Mouse (Mus musculus) forebrain, embryonic 15.5 days (tissue): ENCODE results near the gene Slx4ip. TPM values are rescaled to one million over a fixed set of nuclear protein-coding genes. Genes with fewer than 3 reads are reported as not detected.

Experiments used
- ATAC-seq: fragments of 200-750 bp; cut with Nextera tagmentation; replicated peaks from 2 replicates; pipeline ENCODE4 v1.8.0; 2017; ENCODE audit warnings: mild to moderate bottlenecking, moderate TSS enrichment, moderate library complexity
- H3K27ac ChIP-seq: fragments of 300-500 bp; sonication (generic); replicated peaks from 2 replicates; pipeline ENCODE4 v1.5.1; 2015; ENCODE audit warnings: mild to moderate bottlenecking, inconsistent platforms
- H3K27me3 ChIP-seq: fragments of 300-500 bp; sonication (generic); 2 replicates; pipeline ENCODE4 v1.6.1; 2015; ENCODE audit warnings: inconsistent platforms
- H3K36me3 ChIP-seq: fragments of 300-500 bp; sonication (generic); 2 replicates; pipeline ENCODE4 v1.6.1; 2015; ENCODE audit warnings: mild to moderate bottlenecking, inconsistent platforms
- H3K4me1 ChIP-seq: fragments of 300-500 bp; sonication (generic); 2 replicates; pipeline ENCODE4 v1.6.1; 2015; ENCODE audit warnings: inconsistent platforms
- H3K4me2 ChIP-seq: fragments of 300-500 bp; sonication (generic); replicated peaks from 2 replicates; pipeline ENCODE4 v1.6.1; 2015; ENCODE audit warnings: mild to moderate bottlenecking, inconsistent platforms
- H3K4me3 ChIP-seq: fragments of 300-500 bp; sonication (generic); 2 replicates; pipeline ENCODE4 v1.5.1; 2015; ENCODE audit warnings: mild to moderate bottlenecking, inconsistent platforms
- H3K9ac ChIP-seq: fragments of 300-500 bp; sonication (generic); replicated peaks from 2 replicates; pipeline ENCODE4 v1.6.1; 2015; ENCODE audit warnings: mild to moderate bottlenecking, inconsistent platforms
- H3K9me3 ChIP-seq: fragments of 300-500 bp; sonication (generic); 2 replicates; pipeline ENCODE4 v1.6.1; 2016; ENCODE audit warnings: inconsistent platforms
- WGBS: fragments of 180-500 bp; shearing (Covaris S2); methylation state at CpG from one replicate; pipeline ENCODE4 v1.1.7; 2015; ENCODE audit warnings: mixed read lengths; 5-methylcytosine and 5-hydroxymethylcytosine counted together
- polyA plus RNA-seq: library from polyadenylated mRNA; unstranded; fragments of >200 nt; fragmentation: Nextera tagmentation; extraction: Ambion mirVana; gene quantifications from 2 replicates; pipeline ENCODE4 v1.2.1, GENCODE M21; 2015

Gene Slx4ip
- polyA plus RNA-seq, 1 experiment from 2014 or later = 13.6 TPM

DNA sequence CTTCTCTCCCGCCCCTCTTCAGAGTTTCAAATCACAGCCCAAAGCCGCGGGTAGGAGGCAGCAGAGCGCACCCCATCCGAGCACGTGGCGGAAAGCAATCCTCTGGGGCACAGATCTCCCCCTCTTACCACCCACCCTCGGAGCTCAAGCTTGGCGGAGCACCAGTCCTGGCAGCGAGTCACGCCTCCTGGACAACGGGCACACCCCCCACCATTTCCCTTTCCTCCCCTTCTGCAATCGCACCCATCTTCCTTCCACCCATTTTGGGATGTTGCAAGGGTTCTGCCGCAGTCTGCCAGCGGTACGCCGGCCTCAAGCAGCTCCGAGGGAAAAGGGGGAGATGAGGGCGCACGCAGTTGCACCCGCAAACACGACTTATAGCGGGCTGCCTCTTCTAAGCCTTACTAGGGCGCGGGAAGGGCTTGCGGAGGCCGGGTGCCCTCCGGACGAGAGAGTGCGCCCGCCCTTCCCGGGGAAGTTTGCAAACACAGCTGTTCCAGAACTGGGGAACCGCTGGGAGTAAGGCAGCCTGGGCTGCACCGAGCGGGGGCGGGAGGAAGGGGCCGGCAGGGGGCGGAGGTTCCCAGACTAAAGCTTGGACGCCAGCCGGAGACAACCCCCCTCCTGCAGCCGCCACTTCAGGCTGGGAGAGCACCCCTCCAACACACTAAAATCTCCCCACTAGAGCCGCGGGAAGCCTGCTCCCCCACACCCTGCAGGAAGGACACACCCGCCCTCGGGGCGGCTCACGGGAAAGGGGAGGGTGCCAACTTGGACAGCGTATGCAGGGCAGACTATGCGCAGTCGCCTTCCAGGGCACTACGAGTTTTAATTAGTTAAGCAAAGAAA lies 223.5 kb downstream of the Slx4ip start:
- peak overlapping the region; percentile 97 for H3K4me2 ChIP-seq
- H3K27ac ChIP-seq = peak overlapping the region; percentile 62
- ATAC-seq = peak; percentile 59
- H3K4me1 ChIP-seq = peaks cover 70% of the 10 kb centered on the region
- no peaks in the 10 kb centered on the region for H3K9me3 ChIP-seq
- peak overlapping the region; percentile 63 for H3K4me3 ChIP-seq
- no peaks in the 10 kb centered on the region for H3K36me3 ChIP-seq
- H3K27me3 ChIP-seq = peaks cover 13% of the 10 kb centered on the region
- H3K9ac ChIP-seq = peak overlapping the region; percentile 58
- under 1% methylated on average over 51 of the region's 51 CpGs for WGBS

DNA sequence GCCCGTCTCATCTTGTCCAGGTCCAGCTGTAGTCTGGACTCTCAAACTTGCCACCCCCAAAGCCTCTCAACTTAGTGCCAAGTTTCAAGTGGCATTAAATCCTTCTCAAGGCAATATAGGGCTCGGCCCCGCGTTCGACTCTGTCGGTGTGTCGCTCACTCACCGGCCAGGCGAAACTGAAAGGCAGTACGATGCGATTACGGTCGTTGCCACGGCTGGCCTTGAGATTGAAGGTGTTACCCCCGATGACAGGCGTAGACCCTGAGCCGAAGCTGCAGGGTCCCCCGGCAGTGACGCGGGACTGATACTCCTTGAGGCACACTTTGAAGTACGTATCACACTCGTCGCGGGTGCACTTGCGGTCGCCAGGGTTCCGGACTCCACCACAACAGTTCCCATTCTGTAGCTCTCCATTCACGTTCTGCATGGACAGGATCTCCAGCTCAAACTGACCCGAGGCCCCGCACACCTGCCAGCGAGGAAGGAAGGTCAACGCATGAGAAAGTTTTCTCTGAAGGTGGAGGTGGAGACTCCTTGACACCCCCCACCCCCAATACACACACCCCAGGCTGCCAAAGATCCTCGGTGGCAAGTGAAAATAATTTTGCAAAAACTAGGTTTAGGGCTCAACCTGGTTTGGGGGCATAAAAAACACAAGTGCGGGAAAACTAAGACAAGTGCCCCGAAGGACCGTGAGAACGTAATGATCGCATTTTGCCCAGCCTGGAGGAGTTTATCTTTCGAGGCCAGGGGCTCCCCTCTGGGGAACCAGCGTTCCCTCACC lies 224.4 kb downstream of the Slx4ip start:
- Histone ChIP-seq H3K27ac (peak overlapping the region; percentile 69), H3K4me1 (peaks cover 61% of the 10 kb centered on the region), H3K9me3 (no peaks in the 10 kb centered on the region), H3K4me3 (peak overlapping the region; percentile 63), H3K4me2 (peak overlapping the region; percentile 97), H3K36me3 (no peaks in the 10 kb centered on the region), H3K9ac (peak overlapping the region; percentile 58), H3K27me3 (peaks cover 13% of the 10 kb centered on the region)
- under 1% methylated on average over 40 of the region's 40 CpGs for WGBS
- ATAC-seq = no peak

DNA sequence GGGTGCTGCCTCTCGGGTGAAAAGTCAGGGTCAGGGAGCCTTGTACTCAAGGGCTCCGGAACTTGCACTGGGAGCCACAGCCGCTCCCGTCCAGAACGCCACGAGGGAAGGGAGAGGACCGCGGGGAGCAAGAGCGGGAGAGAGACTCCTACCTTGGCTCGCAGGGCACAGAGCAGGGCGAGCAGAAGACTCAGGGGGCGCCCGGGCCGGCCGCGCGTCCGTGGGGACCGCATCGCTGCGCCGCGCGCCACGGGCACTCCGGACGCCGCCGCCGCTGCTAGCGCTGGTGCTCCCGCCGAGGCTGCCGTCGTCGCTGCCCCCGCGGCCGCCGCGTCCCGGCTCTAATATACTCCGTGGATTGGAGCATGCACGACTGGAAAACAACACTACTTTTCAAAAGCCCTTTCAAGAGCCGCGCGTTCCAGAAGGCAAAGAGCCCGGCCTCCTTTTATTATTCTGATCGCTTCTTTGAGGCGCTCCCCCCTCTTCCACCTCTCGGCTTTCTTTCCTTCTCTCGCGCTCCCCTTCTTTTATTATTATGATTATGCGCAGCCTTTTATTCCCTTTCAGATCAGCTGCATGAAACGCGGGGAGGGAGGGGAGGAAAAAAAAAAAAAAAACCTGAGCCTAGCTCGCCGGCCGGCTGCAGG lies 225.1 kb downstream of the Slx4ip start, which contains the start of gene Jag1:
Gene Jag1, minus strand, starts transcription at position 620 of the 650 bp plus-strand sequence.
- no peaks in the 10 kb centered on the region for H3K36me3 ChIP-seq
- H3K27ac ChIP-seq = peak within 1 kb of the TSS; percentile 69
- peak within 1 kb of the TSS; percentile 63 for H3K4me3 ChIP-seq
- peak; percentile 27 for ATAC-seq
- H3K9ac ChIP-seq = peak within 1 kb of the TSS; percentile 58
- H3K27me3 ChIP-seq = peaks cover 13% of the 10 kb centered on the region
- WGBS = under 1% methylated on average over 58 of the region's 59 CpGs
- H3K4me1 ChIP-seq = peaks cover 55% of the 10 kb centered on the region
- peak within 1 kb of the TSS; percentile 97 for H3K4me2 ChIP-seq
- H3K9me3 ChIP-seq = no peaks in the 10 kb centered on the region

DNA sequence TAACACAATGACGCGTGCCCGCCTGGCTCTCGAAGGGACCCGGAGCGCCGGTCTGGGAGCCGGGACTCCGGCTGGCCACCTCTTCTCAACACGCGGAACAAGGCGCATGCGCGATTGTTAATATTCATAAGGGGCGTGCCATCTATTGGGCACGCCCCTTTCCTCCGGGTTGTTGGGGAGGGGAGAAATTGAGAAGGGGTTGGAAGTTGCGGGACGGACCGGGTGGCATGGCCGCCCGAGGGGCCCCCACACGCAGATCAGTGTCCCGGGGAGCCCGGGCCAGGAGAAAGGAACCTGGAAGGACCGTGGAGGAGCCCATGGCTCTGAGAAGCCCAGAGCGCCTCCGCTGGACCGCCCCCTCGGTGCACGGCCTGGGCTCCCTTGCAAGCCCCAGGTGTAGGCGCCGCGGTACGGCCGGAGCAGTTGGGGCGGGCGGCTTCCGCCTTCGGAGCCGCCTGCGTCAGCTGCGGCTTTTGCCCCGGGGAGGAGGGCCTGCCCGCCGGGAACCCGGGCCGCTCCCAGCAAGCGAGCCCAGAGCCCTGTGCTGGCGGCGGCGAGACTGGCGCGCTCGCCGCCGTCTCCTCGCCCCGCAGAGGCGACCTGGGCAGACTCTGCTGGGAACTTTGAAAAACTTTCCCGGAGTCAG lies 225.8 kb downstream of the Slx4ip start:
- WGBS = under 1% methylated on average over 53 of the region's 61 CpGs
- no peaks in the 10 kb centered on the region for H3K36me3 ChIP-seq
- peaks cover 9% of the 10 kb centered on the region for H3K27me3 ChIP-seq
- H3K4me2 ChIP-seq = peak overlapping the region; percentile 97
- H3K4me3 ChIP-seq = peak overlapping the region; percentile 63
- peaks cover 48% of the 10 kb centered on the region for H3K4me1 ChIP-seq
- H3K27ac ChIP-seq = peak overlapping the region; percentile 69
- peak overlapping the region; percentile 58 for H3K9ac ChIP-seq
- peak; percentile 81 for ATAC-seq
- H3K9me3 ChIP-seq = no peaks in the 10 kb centered on the region

DNA sequence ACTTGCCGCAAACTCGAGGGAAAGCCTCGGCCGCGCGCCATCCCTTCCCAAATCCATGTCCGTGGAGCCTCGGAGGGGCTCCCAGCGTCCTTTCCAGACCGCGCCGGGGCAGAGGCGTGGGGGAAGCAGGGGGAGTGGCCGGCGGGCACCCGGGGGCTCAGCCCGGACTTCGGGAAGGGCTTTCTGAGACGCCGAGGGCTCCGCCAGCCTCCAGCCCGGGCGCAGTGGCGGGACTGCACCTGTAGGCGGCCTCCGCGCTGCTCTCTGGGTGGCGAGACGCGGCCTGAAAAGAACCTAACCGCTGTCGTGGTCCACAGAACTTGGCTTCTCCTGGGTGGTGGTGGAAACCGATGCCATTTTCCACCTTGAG lies 226.3 kb downstream of the Slx4ip start:
- H3K9ac ChIP-seq = peak overlapping the region; percentile 58
- no peaks in the 10 kb centered on the region for H3K9me3 ChIP-seq
- peak overlapping the region; percentile 63 for H3K4me3 ChIP-seq
- under 1% methylated on average over 33 of the region's 33 CpGs for WGBS
- peak overlapping the region; percentile 69 for H3K27ac ChIP-seq
- no peaks in the 10 kb centered on the region for H3K36me3 ChIP-seq
- peak overlapping the region; percentile 97 for H3K4me2 ChIP-seq
- peaks cover 9% of the 10 kb centered on the region for H3K27me3 ChIP-seq
- peaks cover 43% of the 10 kb centered on the region for H3K4me1 ChIP-seq
- ATAC-seq = peak; percentile 57

Other genes starting within 250 kb of the Slx4ip start
- gene Snap25, start 177.8 kb upstream of the Slx4ip start, polyA plus RNA-seq = 110 and 114 TPM in 2 replicates
- gene AL731706.2, start 5.5 kb upstream of the Slx4ip start, polyA plus RNA-seq = 18.7 and 24.9 TPM in 2 replicates
- 23.8 and 25.2 TPM in 2 replicates for gene AL731706.1, start 171 bp downstream of the Slx4ip start, polyA plus RNA-seq
- gene Mkks, start 171 bp downstream of the Slx4ip start, polyA plus RNA-seq = 11.4 and 13.3 TPM in 2 replicates
- 10.0 and 11.2 TPM in 2 replicates for gene Jag1, start 225.4 kb downstream of the Slx4ip start, polyA plus RNA-seq